Mouse (Mus musculus): ENCODE measurements around the gene Auh.

The Auh gene

DNA sequence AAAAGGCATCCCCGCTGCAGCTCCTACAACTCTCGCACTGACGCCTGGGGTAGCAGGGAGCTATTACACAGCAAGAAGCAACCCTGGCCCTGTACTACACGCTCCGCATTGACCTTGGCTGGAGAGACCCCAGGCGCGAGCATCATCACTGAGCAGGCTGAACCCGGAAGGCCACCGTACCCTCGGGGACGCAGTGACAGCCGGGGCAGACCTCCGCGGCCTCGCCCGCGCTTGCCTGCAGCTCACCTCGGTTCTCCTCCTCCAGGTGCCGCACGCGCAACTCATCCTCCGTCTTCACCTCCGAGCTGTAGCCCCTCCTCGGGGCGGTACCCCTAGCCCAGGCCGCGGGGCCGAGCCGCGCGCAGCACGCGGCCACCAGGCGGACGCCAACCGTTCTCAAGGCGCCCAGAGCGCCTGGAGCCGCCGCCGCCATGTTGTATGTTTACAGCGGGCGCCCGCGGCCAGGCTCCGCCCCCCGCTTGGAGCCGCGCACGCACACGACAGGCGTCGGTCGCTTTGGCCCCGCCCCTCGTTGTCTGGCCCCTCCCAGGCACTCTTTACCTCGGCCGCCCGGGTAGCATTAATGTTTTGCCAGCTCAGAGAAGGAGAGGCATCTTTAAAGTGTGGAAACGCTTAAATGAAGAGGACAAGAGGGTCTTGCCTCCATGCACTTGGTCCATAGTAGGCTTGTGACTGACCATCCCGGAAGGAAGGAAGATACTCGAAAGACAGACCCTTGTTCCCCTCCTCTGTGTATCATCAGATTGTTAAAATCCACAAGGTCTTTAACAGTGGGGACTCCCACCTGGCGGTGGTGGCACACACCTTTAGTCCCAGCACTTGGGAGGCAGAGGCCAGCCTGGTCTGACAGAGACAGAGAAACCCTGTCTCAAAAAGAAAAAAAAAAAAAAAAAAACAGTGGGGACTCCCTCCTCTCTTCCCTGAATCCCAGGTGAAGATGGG lies at the start of gene Auh:
Gene Auh (minus strand): TSS at position 473 of the 963 bp plus-strand sequence.
- DNase-seq (ENCODE audit: low spot score) = peak; percentile 87

DNA sequence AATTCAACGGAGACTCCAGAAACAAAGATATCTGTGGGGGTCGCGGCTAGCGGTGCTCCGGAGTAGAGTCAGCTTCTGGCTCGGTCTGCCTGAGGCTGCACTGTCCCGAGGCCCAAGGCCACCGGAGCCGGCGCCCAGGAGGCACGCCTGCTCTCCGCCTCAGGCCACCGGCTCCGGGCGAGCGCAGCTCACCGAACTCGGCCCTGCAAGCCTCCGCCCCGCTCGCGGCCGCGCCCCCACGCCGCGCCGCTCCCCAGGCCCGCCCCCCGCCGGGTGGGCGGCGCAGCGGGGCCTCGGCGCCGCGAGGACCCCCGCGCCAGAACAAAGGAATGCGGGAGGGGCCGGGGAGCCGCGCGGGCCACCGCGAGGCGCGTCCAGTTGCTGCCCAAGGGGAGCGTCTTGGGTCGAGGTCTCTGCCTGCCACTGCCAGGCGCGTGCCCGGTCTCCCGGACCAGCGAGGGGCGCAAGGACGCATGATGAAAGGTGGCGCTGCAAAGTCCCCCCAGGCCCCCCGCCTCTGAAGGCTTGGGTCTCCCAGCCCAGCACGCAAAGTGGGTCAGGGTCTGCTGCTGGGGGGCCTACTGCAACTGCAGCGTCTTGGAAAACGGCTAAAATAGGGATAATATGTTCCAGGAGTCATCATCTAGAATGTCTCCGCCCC lies 49.0 kb upstream of the Auh start:
- DNase-seq (ENCODE audit: low spot score) = no peak

DNA sequence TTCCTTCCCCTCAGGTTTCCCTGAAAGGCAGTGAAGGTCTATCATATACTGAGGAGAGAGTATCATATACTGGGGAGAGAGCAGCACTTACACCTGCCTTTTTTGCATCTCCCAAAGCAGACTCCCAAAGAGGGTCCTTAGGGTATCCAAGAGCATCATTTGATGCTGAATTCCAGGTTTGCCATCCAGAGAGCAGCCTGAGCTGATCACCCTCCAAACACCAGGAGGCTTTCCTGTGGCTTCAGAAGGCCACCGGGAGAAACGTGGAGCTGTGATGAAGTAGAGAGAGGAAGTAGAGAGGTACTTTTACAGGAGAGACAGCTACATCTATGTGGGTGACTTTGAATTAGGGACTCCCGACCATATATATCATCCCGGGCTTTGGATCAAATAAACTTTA lies 48.3 kb upstream of the Auh start:
- no peak for DNase-seq (ENCODE audit: low spot score)

DNA sequence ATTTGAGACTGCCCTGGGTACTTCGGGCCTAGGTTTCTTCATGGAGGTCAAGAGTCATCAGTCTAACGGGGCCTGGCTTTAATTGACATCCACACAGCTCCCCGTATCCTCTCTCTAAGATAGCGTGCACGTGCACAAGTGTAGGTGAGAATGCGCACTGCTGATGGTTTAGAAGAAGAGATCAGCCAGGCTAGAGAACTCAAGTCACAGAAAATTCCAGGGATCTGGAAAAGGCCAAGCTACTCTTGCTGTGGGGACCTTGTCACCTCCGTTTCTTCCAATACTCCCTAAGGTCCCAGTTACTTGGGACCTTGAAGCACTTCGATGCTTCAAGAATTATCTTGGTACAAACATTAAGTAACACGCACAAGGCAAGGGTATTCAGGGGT lies 47.7 kb upstream of the Auh start:
- DNase-seq (ENCODE audit: low spot score) = no peak

DNA sequence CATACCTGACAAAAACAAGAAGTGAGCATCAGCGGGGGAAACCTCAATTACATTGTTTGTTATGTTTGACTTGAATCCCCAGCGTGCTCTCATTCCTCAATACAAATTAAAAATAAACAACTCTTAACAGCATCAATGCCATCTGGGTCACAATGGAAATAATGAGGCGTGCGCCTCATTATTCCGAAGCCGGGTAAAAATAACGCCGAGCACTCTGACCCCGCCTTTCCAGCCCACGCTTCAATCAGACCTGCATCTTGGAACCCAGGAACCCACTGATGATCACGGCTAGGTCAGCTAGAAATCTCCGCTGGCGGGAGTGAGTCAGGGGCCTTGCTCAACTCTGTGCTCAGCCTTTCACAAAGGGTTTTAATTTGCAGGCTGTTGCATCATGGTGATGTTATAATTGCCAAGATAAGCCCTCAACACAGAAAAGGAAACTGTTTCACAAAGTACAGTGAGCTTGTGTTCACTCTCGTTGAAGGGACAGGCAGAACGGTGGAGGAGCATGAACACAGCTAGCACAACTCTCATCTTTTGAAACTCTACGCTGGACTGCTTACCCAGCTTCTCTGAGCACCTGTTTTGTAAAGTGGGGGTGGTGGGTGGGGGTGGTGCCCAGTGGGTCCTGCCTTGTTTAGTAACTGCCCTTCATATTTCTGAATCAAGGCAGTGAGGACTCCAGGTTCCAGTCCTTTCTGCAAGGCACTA lies 47.2 kb upstream of the Auh start:
- peak; percentile 75 for DNase-seq (ENCODE audit: low spot score)

DNA sequence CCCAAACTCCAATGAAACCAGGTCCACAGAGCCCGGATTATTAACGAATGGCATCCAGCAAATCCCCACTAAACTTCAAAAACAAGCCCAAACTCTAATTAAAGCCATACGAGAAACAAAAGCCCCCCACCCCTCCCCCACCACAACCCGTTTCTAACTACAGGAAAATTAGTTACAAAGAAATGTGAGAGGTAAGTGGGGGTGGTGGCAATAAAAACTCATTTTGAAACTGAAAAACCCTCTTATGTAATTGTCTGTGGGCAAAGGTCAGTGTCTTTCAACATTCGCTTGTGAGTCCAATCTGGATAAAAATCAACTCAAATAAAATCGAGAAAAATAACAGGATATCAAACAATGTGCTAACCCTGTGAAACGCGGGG lies 46.6 kb upstream of the Auh start:
- peak; percentile 35 for DNase-seq (ENCODE audit: low spot score)

DNA sequence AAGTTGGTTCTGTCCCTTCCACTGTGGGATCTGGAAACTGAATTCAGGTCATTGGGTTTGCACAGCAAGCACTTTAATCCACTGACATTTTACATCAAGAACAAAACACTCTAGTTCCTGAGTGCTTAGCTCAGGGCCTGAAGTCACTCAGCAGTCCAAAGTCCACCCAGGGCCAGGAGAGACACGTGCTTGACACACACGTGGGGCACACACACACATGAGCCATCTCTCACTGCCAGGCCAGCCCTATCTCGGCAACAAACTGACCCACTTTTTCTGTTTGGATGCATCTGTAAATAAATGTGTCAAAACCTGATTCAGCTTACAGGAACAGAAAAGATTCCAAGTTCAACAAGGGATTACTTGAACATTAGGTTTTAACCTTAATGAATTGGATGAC lies 45.2 kb upstream of the Auh start:
- peak; percentile 40 for DNase-seq (ENCODE audit: low spot score)

DNA sequence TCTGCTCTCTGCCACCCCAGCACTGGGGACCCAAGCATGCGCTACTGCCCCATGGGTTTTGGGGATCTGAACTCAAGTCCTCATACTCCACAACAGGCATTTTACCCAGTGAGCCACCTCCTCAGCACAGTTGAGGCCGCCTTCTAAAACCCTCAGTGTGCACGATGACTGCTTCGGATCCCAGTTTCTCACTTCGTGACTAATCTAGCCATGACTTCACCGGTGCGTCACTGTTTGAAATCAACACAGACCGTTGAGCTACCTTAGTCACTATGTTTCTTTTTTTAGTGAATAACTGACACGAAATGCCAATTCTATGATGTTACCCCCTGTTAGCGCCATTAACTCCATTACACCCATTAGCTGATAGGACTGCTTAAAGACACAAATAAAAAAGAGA lies 43.9 kb upstream of the Auh start:
- no peak for DNase-seq (ENCODE audit: low spot score)

DNA sequence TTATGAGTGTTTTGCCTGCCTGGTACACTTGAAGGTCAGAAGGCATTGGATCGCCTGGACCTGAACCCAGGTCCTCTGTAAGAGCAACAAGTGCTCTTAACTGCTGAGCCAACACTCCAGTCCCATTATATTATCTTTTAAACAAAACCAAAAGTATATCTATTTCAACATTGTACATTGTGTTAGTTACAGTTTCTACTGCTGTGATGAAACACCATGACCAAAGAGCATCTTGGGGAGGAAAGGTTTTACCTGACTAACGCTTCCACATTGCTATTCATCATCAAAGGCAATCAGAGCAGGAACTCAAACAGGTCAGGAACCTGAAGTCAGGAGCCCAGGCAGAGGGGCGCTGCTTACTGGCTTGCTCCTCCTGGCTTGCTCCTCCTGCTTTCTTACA lies 43.1 kb upstream of the Auh start:
- DNase-seq (ENCODE audit: low spot score) = no peak

DNA sequence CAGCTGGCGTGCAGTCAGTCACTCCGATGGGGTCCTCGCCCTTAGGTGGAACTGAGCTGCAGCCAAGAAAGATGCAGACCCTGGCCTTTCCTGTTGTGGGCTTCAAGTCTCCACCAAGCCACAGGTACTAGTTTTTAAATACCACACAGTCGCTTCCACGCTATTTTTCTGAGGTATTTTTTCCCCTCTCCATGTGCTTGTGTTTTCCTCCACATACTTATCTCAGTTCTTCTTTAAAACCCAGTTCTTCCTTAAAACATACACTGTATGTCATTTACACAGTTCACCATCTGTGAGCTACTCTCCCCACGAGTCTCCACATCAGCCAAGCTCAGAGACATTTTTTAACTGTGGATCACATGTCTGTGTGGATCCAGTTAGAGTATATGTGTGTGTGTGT lies 41.4 kb upstream of the Auh start:
- DNase-seq (ENCODE audit: low spot score) = no peak

DNA sequence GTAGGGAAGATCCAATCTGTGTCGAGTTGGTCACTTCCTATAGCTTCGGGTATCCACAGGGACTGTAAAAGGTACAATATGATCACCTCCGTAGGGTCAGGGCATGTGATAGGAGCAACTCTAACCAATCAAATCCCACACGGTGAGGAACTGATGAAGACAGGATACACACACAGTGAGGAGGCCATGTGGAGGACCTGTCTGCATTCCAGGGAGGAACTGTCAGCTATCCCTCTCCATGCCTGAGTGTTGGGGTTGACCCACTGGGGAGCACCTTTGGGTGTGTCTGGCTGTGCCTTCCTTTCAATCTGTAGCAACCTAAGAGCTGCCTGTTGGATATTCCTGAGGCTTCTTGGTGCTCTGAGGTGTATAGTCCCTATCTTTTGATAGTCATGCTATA lies 33.4 kb upstream of the Auh start:
- DNase-seq (ENCODE audit: low spot score) = no peak

DNA sequence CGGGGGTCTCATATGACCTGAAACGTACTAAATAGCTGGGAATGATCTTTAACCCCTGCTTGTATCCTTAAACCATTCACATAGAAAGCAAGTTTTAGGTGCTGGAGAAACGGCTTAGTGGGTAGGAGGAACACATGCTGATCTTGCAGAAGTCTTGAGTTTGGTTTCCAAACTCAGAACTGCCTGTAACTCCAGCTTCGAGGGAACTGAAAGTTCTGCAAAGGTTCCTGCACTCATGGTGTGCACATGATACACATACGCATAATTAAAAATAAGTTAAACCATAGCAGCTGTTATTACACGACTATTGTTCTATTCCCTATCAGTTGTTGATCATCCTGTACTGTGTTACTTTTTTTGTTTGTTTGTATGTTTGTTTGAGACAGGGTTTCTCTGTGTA lies 32.9 kb upstream of the Auh start:
- DNase-seq (ENCODE audit: low spot score) = no peak

DNA sequence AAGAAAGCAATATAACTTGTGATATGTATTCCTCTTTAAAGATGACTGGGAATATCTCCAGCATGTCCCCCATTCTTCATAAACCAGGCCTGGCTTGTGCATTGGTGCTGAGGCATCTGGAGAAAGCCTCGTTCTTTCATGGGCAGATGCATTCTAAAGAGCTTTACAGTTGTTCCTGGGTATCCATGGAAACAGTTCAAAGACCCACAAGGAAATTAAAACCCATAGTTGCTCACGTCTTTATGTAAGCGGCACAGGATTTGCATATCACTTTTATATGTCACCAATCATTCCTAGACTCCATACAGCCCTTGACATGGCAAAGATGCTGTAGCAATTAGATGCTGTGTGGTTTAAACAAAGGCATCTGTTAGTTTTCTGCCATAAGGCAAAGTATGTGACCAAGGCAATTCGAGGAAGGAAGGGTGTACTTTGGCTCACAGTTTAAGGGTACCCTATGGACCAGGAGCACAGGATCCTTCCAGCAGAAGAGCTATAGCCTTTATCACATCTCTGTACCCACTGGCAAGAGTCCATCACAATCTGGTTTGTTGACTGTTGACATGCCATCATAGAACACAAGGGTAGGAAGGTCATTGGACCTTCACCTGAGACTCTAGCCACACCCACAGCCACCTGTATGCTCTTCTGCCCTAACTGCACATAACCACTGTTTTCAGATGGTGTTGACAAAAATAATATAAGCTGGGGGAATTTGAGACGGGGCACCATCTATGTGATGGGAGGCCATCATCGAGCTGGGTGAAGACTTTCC lies 24.5 kb upstream of the Auh start:
- DNase-seq (ENCODE audit: low spot score) = no peak

DNA sequence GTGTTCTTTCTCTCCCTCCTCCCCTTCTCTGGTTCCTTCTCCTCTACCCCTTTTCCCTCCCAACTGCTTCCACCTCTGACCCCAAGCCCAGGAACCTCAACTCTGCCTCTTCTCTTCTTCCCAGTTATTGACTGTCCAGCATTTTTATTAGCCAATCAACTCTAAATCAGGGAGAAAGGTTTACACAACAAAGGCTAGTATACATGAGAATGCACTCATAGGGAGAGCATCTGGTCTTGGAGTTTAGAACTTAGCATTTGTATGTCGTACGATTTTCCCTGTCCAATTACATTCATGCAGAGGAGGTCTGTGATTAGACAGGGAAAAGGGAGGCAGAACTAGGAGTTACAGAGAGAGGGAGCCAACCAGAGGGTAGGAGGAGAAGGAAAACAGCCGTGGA lies 19.7 kb upstream of the Auh start:
- DNase-seq (ENCODE audit: low spot score) = no peak

DNA sequence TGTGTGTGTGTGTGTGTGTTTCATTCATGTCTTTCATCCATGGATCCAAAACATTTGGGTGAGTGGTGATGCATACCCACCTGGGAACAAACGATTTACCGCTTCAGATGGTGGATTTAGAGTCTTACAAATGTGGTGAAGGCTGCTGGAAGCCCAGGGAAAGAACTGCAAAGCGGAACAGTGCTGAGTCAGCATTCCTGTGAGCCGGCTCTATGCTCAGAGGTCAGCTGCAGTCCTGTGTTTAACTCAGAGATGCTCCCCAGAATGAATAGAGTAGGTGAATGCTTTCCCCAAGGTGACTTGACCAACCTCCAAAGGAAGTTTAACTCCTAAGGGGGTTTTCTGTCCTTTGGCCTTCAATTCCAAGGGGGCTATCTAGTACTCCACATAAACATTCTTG lies 18.1 kb upstream of the Auh start:
- no peak for DNase-seq (ENCODE audit: low spot score)

DNA sequence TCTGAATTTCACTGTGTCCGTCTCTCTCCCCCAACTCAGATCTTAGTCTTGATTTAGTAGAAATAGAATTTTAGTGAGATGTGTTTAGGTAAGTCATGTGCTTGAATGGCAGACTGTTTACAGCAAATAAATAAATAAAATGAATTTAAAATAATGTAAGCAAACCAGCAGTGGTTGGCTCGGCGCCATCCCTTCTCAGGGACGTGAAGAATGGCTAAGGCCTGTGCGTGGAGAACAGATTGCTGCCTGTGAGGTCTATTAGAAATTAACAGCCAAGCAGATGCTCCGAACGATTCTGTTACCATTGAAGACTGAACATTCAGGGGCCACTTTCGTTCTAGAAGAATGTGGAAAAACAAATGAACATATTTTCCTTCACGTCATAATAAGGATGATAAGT lies 16.3 kb upstream of the Auh start:
- no peak for DNase-seq (ENCODE audit: low spot score)

DNA sequence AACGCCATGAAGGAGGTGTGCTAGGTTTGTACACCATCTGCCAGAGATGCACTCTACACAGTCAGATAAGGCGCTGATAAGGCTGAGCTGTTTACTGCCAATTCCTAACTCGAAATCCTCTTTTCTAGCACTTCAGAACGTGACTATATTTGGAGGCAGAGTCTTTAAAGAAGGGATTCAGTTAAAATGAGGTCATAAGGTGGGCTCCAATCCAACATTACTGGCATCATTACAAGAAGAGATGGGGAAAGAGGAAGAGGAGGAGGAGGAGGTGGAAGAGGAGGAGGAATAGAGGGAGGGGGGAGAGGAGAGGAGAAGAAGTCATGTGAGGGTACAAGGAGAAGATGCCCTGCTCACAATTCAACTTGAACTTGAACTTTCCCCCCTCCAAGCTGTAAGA lies 14.6 kb upstream of the Auh start:
- no peak for DNase-seq (ENCODE audit: low spot score)

DNA sequence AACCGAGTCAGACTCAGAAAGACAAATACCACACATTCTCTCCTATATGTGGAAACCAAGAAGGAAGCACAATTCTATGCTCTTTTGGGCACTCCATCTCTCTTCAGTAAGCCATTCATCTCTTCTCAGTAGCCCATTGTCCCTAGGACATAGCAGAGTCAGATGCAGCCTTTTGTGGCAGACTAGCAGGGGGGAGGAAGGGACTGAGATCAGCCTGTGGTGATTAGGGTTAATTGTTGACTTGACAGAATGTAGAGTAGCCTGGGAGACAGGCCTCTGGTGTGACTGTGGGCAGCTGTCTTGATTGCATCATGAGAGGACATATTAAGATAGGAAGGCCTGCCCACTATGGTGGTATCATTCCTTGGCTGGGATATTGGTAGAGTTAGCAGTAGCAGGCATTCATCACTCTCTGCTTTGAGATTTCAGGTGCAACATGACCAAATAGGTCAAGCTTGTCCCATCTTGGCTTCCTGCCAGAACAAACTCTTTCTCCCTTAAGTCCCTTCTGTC lies 13.5 kb upstream of the Auh start:
- no peak for DNase-seq (ENCODE audit: low spot score)

DNA sequence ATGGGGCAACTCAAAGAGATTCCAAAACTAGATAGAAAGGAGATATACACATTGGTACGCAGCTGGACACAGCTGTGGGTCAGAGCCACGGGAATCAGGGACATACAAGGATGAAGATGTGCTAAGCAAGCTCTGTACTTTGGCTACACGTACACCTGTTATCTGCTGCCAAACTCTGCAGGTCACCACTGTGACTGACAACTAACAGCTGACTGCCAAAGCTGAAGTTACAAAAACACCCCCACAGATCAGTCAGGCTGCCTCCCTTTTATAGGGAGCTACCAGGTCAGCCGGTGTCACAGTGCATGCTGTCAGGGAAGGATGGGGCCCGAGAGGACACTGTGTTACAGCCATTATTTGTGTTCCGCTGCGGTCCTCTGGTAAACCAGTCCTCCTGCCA lies 11.5 kb upstream of the Auh start:
- no peak for DNase-seq (ENCODE audit: low spot score)

DNA sequence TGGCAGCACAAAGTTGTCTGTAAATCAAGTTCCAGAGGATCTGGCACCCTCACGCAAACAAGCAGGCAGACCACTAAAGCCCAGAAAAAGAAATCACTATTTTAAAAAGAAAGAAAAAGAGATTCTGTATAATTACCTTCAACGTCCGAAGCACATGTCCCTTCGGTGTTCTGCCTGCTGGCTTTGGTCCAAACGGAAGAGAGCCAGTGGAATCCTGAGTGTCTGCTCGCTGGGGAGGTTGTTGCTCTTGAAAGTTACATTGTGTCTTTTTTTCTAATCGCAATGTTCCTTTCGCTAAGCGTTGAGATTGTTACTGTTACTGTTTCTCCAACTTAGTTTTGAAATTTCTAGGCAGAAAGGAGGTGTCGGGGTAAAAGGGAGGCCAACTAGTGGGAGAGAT lies 1.1 kb upstream of the Auh start:
- DNase-seq (ENCODE audit: low spot score) = no peak

DNA sequence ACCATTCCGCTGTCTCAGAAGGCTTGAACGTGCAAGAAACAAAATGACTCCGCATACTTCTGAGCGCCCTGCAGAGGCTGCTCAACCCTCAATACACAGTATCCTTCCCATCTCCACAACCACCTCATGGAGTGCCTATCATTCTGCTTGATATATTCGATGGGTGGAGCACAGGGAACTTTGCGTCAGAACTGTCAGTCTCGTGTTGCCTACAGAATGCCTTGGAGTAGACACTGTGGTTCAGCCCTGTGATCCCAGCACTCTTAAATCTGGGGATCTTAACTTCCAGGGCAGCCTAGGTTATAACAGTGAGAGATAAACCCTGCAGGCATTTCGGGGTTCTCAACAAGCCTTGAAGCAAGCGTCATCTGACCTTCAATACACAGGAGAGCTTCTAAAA lies 1.1 kb downstream of the Auh start:
- no peak for DNase-seq (ENCODE audit: low spot score)

DNA sequence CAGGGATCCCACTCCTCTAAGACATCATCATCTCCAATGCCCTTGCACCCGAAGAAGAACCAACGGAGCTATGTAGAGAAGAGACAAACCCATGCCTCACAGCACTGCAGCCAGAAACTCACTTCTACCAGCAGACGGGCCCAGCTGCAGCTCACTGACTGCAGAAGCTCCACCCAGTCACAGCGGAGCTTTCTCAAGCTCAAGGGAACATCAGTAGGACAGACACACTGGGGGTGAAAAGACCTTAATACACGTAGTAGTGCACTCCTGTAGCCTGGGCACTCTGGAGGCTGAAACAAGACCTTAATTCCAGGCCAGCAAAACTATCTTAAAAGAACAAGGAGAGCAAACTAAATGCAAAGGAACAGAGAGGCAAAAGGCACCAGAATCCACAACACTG lies 5.0 kb downstream of the Auh start:
- no peak for DNase-seq (ENCODE audit: low spot score)

Measured in lung, postnatal 25 days (tissue).